Mouse (Mus musculus) lung, adult 2 months (tissue): ENCODE data around the gene Pik3r6.

Experiments used
- CTCF ChIP-seq: fragments of 200-500 bp; IDR thresholded peaks from 2 replicates; pipeline ENCODE4 v1.5.1; 2011; ENCODE audit warnings: mild to moderate bottlenecking, low read length, control low read depth; ENCODE audit not compliant: insufficient read depth
- POLR2A ChIP-seq: fragments of 200-500 bp; IDR thresholded peaks from 2 replicates; pipeline ENCODE4 v1.6.1; 2011; ENCODE audit warnings: low read depth, mild to moderate bottlenecking, control low read depth, low read length, borderline replicate concordance; ENCODE audit errors: extremely low read depth

- TF ChIP-seq CTCF (no peak), POLR2A (no peak)
Measured at GRCm38 (mm10) chr11:68577076-68577475, 74.3 kb downstream of the Pik3r6 start.
